Mouse (Mus musculus) hindbrain, embryonic 14.5 days (tissue): Measurements from ENCODE around the gene Itpka. TPM values are rescaled to one million over a fixed set of nuclear protein-coding genes. Genes with fewer than 3 reads are reported as not detected.

ENCODE experiments used
- ATAC-seq: fragments of 200-750 bp; cut with Nextera tagmentation; 2 replicates; pipeline ENCODE4 v1.8.0; 2017; ENCODE audit warnings: moderate number of reproducible peaks, mild to moderate bottlenecking, moderate TSS enrichment, moderate library complexity; ENCODE audit not compliant: low FRiP score
- DNase-seq: peaks from one replicate; pipeline ENCODE4 v3.0.0-alpha.2; 2015; ENCODE audit warnings: low spot score
- H3K27ac ChIP-seq: fragments of 300-500 bp; sonication (generic); 2 replicates; pipeline ENCODE4 v1.5.1; 2014; ENCODE audit warnings: mild to moderate bottlenecking, moderate library complexity
- H3K27me3 ChIP-seq: fragments of 300-500 bp; sonication (generic); 2 replicates; pipeline ENCODE4 v1.6.1; 2014; ENCODE audit warnings: mild to moderate bottlenecking, low read length, mixed read lengths; ENCODE audit not compliant: control insufficient read depth, insufficient read depth
- H3K36me3 ChIP-seq: fragments of 300-500 bp; sonication (generic); replicated peaks from 2 replicates; pipeline ENCODE4 v1.6.1; 2014; ENCODE audit not compliant: control insufficient read depth, insufficient read depth
- H3K4me1 ChIP-seq: fragments of 300-500 bp; sonication (generic); replicated peaks from 2 replicates; pipeline ENCODE4 v1.6.1; 2014; ENCODE audit warnings: antibody characterized with exemption, low read length, mixed read lengths; ENCODE audit not compliant: control insufficient read depth, insufficient read depth
- H3K4me2 ChIP-seq: fragments of 300-500 bp; sonication (generic); replicated peaks from 2 replicates; pipeline ENCODE4 v1.6.1; 2014; ENCODE audit warnings: mild to moderate bottlenecking, moderate library complexity
- H3K4me3 ChIP-seq: fragments of 300-500 bp; sonication (generic); replicated peaks from 2 replicates; pipeline ENCODE4 v1.5.1; 2014; ENCODE audit warnings: mild to moderate bottlenecking, low read length
- H3K9ac ChIP-seq: fragments of 300-500 bp; sonication (generic); 2 replicates; pipeline ENCODE4 v1.6.1; 2014
- H3K9me3 ChIP-seq: fragments of 300-500 bp; sonication (generic); 2 replicates; pipeline ENCODE4 v1.6.1; 2016; ENCODE audit warnings: low read length; ENCODE audit not compliant: control insufficient read depth
- WGBS: fragments of 180-500 bp; shearing (Covaris S2); extraction: QIAGEN DNeasy Blood & Tissue Kit; methylation state at CpG from one replicate; pipeline ENCODE4 v1.1.7; 2014; 5-methylcytosine and 5-hydroxymethylcytosine counted together
- polyA plus RNA-seq: library from polyadenylated mRNA; unstranded; fragments of >200 nt; fragmentation: Nextera tagmentation; extraction: Ambion mirVana; gene quantifications from 2 replicates; pipeline ENCODE4 v1.2.1, GENCODE M21; 2014

The Itpka gene
- polyA plus RNA-seq, 1 experiment from 2014 or later: 0.31 TPM

GRCm38 (mm10) chr2:119762276-119762675, 20.1 kb downstream of the Itpka start:
- 66% methylated on average over 1 of the region's 1 CpGs for WGBS
- Histone ChIP-seq H3K9ac (no peak overlapping the region), H3K4me2 (no peak overlapping the region), H3K27ac (no peak overlapping the region), H3K9me3 (no peaks in the 10 kb centered on the region), H3K4me3 (no peak overlapping the region), H3K27me3 (peaks cover 43% of the 10 kb centered on the region), H3K4me1 (0 out of 2 replicates have a peak, but pooled peaks cover 10% of the 10 kb centered on the region), H3K36me3 (peaks cover 26% of the 10 kb centered on the region)
- DNase-seq: no peak
- no peak for ATAC-seq

- Histone ChIP-seq H3K27ac (no peak overlapping the region), H3K4me1 (no peaks in the 10 kb centered on the region), H3K9me3 (no peaks in the 10 kb centered on the region), H3K4me2 (no peak overlapping the region), H3K4me3 (no peak overlapping the region), H3K9ac (no peak overlapping the region), H3K27me3 (peaks cover 27% of the 10 kb centered on the region), H3K36me3 (peaks cover 36% of the 10 kb centered on the region)
- ATAC-seq (no peak), DNase-seq (no peak)
- WGBS: 81% methylated on average over 4 of the region's 4 CpGs
These were observed 21.8 kb downstream of the Itpka start for GRCm38 (mm10) chr2:119763924-119764323.

- H3K36me3 ChIP-seq: peaks cover 68% of the 10 kb centered on the region
- no peaks in the 10 kb centered on the region for H3K9me3 ChIP-seq
- no peak overlapping the region for H3K4me2 ChIP-seq
- no peaks in the 10 kb centered on the region for H3K4me1 ChIP-seq
- 93% methylated on average over 6 of the region's 6 CpGs for whole genome bisulfite sequencing
- no peaks in the 10 kb centered on the region for H3K27me3 ChIP-seq
- no peak overlapping the region for H3K4me3 ChIP-seq
- H3K9ac ChIP-seq: no peak overlapping the region
- DNase-seq (no peak), ATAC-seq (no peak)
- no peak overlapping the region for H3K27ac ChIP-seq
These were observed 25.1 kb downstream of the Itpka start for GRCm38 (mm10) chr2:119767246-119767645.

GRCm38 (mm10) chr2:119787206-119787883, 45.2 kb downstream of the Itpka start, which contains the start of gene Rpap1:
Gene Rpap1, minus strand, starts transcription at chr2:119787537.
- Histone ChIP-seq H3K4me3 (peak within 1 kb of the TSS; percentile 53), H3K27ac (peak within 1 kb of the TSS; percentile 92), H3K27me3 (no peaks in the 10 kb centered on the region), H3K4me2 (peak within 1 kb of the TSS; percentile 84), H3K9ac (peak within 1 kb of the TSS; percentile 82), H3K36me3 (peaks cover 8% of the 10 kb centered on the region), H3K9me3 (no peaks in the 10 kb centered on the region), H3K4me1 (peaks cover 7% of the 10 kb centered on the region)
- WGBS: under 1% methylated on average over 44 of the region's 44 CpGs
- DNase-seq (peak; percentile 87), ATAC-seq (peak; percentile 95)

- 97% methylated on average over 2 of the region's 2 CpGs for WGBS
- DNase-seq (no peak), ATAC-seq (no peak)
- H3K9ac ChIP-seq: no peak overlapping the region
- no peaks in the 10 kb centered on the region for H3K36me3 ChIP-seq
- no peak overlapping the region for H3K4me2 ChIP-seq
- H3K4me1 ChIP-seq: peaks cover 7% of the 10 kb centered on the region
- H3K9me3 ChIP-seq: no peaks in the 10 kb centered on the region
- no peak overlapping the region for H3K27ac ChIP-seq
- H3K27me3 ChIP-seq: no peaks in the 10 kb centered on the region
- no peak overlapping the region for H3K4me3 ChIP-seq
These were observed 47.9 kb downstream of the Itpka start for GRCm38 (mm10) chr2:119789996-119790395.

GRCm38 (mm10) chr2:119797279-119797783, 55.2 kb downstream of the Itpka start, which contains the start of gene Tyro3:
Gene Tyro3, plus strand, starts transcription at chr2:119797733.
- H3K4me3 ChIP-seq: no peak within 1 kb of the TSS
- no peak for DNase-seq
- H3K27ac ChIP-seq: no peak within 1 kb of the TSS
- H3K9me3 ChIP-seq: no peaks in the 10 kb centered on the region
- no peak within 1 kb of the TSS for H3K9ac ChIP-seq
- H3K27me3 ChIP-seq: peaks cover 16% of the 10 kb centered on the region; the same call in 1 of the 2 replicates
- 67% methylated on average over 5 of the region's 5 CpGs for WGBS
- peaks cover 17% of the 10 kb centered on the region; the same call in 1 of the 2 replicates for H3K4me1 ChIP-seq
- no peak for ATAC-seq
- no peak within 1 kb of the TSS for H3K4me2 ChIP-seq
- H3K36me3 ChIP-seq: no peaks in the 10 kb centered on the region

GRCm38 (mm10) chr2:119798246-119798927, 56.2 kb downstream of the Itpka start:
- Histone ChIP-seq H3K4me2 (no peak overlapping the region), H3K27me3 (peaks cover 16% of the 10 kb centered on the region; the same call in 1 of the 2 replicates), H3K9ac (no peak overlapping the region), H3K27ac (no peak overlapping the region), H3K4me1 (peaks cover 23% of the 10 kb centered on the region; the same call in 1 of the 2 replicates), H3K9me3 (no peaks in the 10 kb centered on the region), H3K36me3 (no peaks in the 10 kb centered on the region), H3K4me3 (peak overlapping the region; percentile 94)
- DNase-seq (peak; percentile 56), ATAC-seq (no peak)
- 12% methylated on average over 13 of the region's 13 CpGs for WGBS

GRCm38 (mm10) chr2:119799181-119799960, 57.2 kb downstream of the Itpka start:
- peaks cover 33% of the 10 kb centered on the region; the same call in 1 of the 2 replicates for H3K4me1 ChIP-seq
- under 1% methylated on average over 57 of the region's 89 CpGs for WGBS
- no peaks in the 10 kb centered on the region for H3K9me3 ChIP-seq
- DNase-seq: no peak
- peak overlapping the region; percentile 94 for H3K4me3 ChIP-seq
- peak overlapping the region; percentile 84 for H3K9ac ChIP-seq
- H3K27ac ChIP-seq: peak overlapping the region; percentile 47
- H3K36me3 ChIP-seq: no peaks in the 10 kb centered on the region
- peaks cover 16% of the 10 kb centered on the region; the same call in 1 of the 2 replicates for H3K27me3 ChIP-seq
- ATAC-seq: peak; percentile 66
- H3K4me2 ChIP-seq: peak overlapping the region; percentile 96
